Comparison of ENCODE assay signal across 1 mouse cellular context in genomic region chr12:99979541-99979940, GRCm38 (mm10).
TF ChIP-seq lines count a peak whose summit lies in the region.

No protein-coding gene starts in this region.

TF ChIP-seq in CH12.LX, 34 proteins besides CTCF, POLR2A, EP300 and RAD21 (continued from another document):
- TF ChIP-seq E2F4 (IDR thresholded peaks at IDR 0.05; ENCODE audit: insufficient replicate concordance, low read depth, low read length) = 0 out of 2 replicates have a peak, but pooled peaks have one; percentile 32
- no peak for TF ChIP-seq POLR2AphosphoS2 (IDR thresholded peaks at IDR 0.05; ENCODE audit: low read depth, low read length)
- no peak for TF ChIP-seq PAX5 (IDR thresholded peaks at IDR 0.05; ENCODE audit: low read length)
- TF ChIP-seq ELF1 (IDR thresholded peaks at IDR 0.05; ENCODE audit: low read depth, low read length) = peak; percentile 53
- TF ChIP-seq SMC3 (IDR thresholded peaks at IDR 0.05; ENCODE audit: low read depth, low read length) = no peak
- TF ChIP-seq USF2 (conservative IDR thresholded peaks at IDR 0.05; ENCODE audit: low read depth, low read length) = no peak
- peak; percentile 96 for TF ChIP-seq JUN (IDR thresholded peaks at IDR 0.05; ENCODE audit: insufficient read depth, low read depth, low read length)
- no peak for TF ChIP-seq ZMIZ1 (IDR thresholded peaks at IDR 0.05; ENCODE audit: low read depth, low read length)
- no peak for TF ChIP-seq MAZ (IDR thresholded peaks at IDR 0.05; ENCODE audit: low read depth, low read length)
- 0 out of 2 replicates have a peak, but pooled peaks have one; percentile 29 for TF ChIP-seq TCF12 (IDR thresholded peaks at IDR 0.05; ENCODE audit: low read depth, low read length)
- no peak for TF ChIP-seq ZC3H11A (IDR thresholded peaks at IDR 0.05; ENCODE audit: low read depth, low read length)
- peak; percentile 90 for TF ChIP-seq ETS1 (conservative IDR thresholded peaks at IDR 0.05; ENCODE audit: low read depth, low read length)
- peak; percentile 97 for TF ChIP-seq JUND (conservative IDR thresholded peaks at IDR 0.05; ENCODE audit: low read depth, low read length)
